Comparison of ENCODE assay signal across 24 mouse cellular contexts in the genomic region with DNA sequence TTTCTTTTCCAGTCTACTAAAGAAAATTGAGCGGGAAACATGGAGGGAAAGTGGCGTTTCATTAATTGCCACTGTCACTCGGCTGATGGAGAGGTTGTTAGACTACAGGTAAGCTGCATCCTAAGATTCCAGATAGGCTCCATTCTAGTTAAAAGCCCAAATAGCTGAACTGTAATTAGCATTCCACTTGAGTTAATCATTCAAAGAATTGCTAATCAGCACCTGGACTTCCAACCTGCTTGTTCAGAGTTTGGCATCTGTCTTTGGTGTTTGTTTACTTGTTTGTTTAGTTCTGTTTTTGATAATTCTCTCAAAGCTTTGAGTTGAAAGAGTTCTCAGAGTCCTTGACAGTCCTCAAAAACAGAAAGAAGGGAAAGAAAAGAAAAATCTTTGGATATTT.
A peak's percentile ranks its signal among the peaks of the same experiment; 100 is the strongest.
DNase-seq lines count a peak whose midpoint lies in the region; ATAC-seq and TF ChIP-seq lines count a peak whose summit lies in the region.
"Had no signal": no experiment of that assay in that cellular context is flagged by ENCODE, and none has a peak within 500 bp of the region (broad histone marks: within the 10 kb centered on the region; RNA-seq: fewer than 3 reads in every experiment).

No protein-coding gene starts in this region.

- no peak for TF ChIP-seq CTCF in layer of hippocampus, adult 2 months (conservative IDR thresholded peaks at IDR 0.05)
- TF ChIP-seq CTCF in cortical plate, adult 2 months (IDR thresholded peaks at IDR 0.05; ENCODE audit: extremely low read depth, insufficient read depth, low read length) = no peak

- H3K4me2 ChIP-seq in heart, embryonic 12.5 days = no peak overlapping the region
- no peak overlapping the region for H3K4me2 ChIP-seq in kidney, embryonic 16.5 days (replicated peaks; ENCODE audit: low read depth, low read length)
- H3K4me2 ChIP-seq: embryonic facial prominence, embryonic 12.5 days; embryonic facial prominence, embryonic 15.5 days; hindbrain, embryonic 14.5 days had no signal

- H3K27ac ChIP-seq in heart, embryonic 12.5 days (ENCODE audit: poor library complexity, severe bottlenecking) = no peak overlapping the region
- H3K27ac ChIP-seq in kidney, embryonic 16.5 days (ENCODE audit: low read length) = no peak overlapping the region
- peak overlapping the region; percentile 78 for H3K27ac ChIP-seq in layer of hippocampus, adult 2 months
- H3K27ac ChIP-seq in cortical plate, adult 2 months (ENCODE audit: insufficient read depth, low read length) = no peak overlapping the region
- H3K27ac ChIP-seq: embryonic facial prominence, embryonic 12.5 days; embryonic facial prominence, embryonic 15.5 days; heart, embryonic 13.5 days; hindbrain, embryonic 14.5 days had no signal

- H3K4me3 ChIP-seq in heart, embryonic 12.5 days = no peak overlapping the region
- H3K4me3 ChIP-seq in kidney, embryonic 16.5 days (ENCODE audit: low read length) = no peak overlapping the region
- peak overlapping the region; percentile 40 for H3K4me3 ChIP-seq in layer of hippocampus, adult 2 months
- peak overlapping the region; percentile 27; the same call in 1 of the 2 replicates for H3K4me3 ChIP-seq in cortical plate, adult 2 months (ENCODE audit: insufficient read depth, low read length)
- H3K4me3 ChIP-seq: embryonic facial prominence, embryonic 12.5 days; embryonic facial prominence, embryonic 15.5 days; gastrocnemius, adult 2 months; heart, embryonic 13.5 days had no signal

- no peak overlapping the region for H3K9ac ChIP-seq in heart, embryonic 12.5 days
- no peak overlapping the region for H3K9ac ChIP-seq in kidney, embryonic 16.5 days (replicated peaks; ENCODE audit: low read length)
- H3K9ac ChIP-seq: embryonic facial prominence, embryonic 12.5 days; embryonic facial prominence, embryonic 15.5 days; forebrain, postnatal 0 days; heart, embryonic 13.5 days; hindbrain, embryonic 14.5 days had no signal

- no peaks in the 10 kb centered on the region for H3K9me3 ChIP-seq in heart, embryonic 12.5 days (replicated peaks)
- H3K9me3 ChIP-seq in kidney, embryonic 16.5 days (ENCODE audit: low read length) = no peaks in the 10 kb centered on the region
- H3K9me3 ChIP-seq: embryonic facial prominence, embryonic 12.5 days; embryonic facial prominence, embryonic 15.5 days; heart, embryonic 13.5 days had no signal

- no peak for ATAC-seq in heart, embryonic 12.5 days (ENCODE audit: insufficient number of reproducible peaks, low FRiP score)
- ATAC-seq in kidney, embryonic 16.5 days (ENCODE audit: low FRiP score, low TSS enrichment) = no peak
- ATAC-seq: activated CD4-positive, CD25-positive, alpha-beta regulatory T cell, adult 4 months; forebrain, embryonic 14.5 days had no signal

- peak; percentile 42 for DNase-seq in heart, adult 11 months
- peak; percentile 82 for DNase-seq in kidney, adult 9 months
- no peak for DNase-seq in layer of hippocampus, adult 2 months (ENCODE audit: low spot score in 2 of 2)
- no peak for DNase-seq in layer of hippocampus, adult 11-12 months (ENCODE audit: low spot score)
- DNase-seq: adrenal gland, postnatal 10 days; adrenal gland, postnatal 36 days; cerebellum, adult 18-20 months; cerebellum, adult 9-10 months; cerebellum, postnatal 14 days; gastrocnemius, adult 2 months; gastrocnemius, postnatal 14 days; heart, adult 18-20 months; heart, postnatal 14 days; heart, postnatal 4 days had no signal

- peaks cover 27% of the 10 kb centered on the region for H3K4me1 ChIP-seq in heart, embryonic 12.5 days (replicated peaks)
- H3K4me1 ChIP-seq in kidney, embryonic 16.5 days (ENCODE audit: insufficient read depth, low read length) = peaks cover 21% of the 10 kb centered on the region
- peaks cover 4% of the 10 kb centered on the region for H3K4me1 ChIP-seq in cortical plate, adult 2 months (ENCODE audit: control insufficient read depth, insufficient read depth, low read length)

- 86% methylated on average over 3 of the region's 3 CpGs for WGBS in heart, embryonic 12.5 days
- 79% methylated on average over 3 of the region's 3 CpGs for WGBS in kidney, embryonic 16.5 days

- H3K36me3 ChIP-seq in heart, embryonic 12.5 days = no peaks in the 10 kb centered on the region
- no peaks in the 10 kb centered on the region for H3K36me3 ChIP-seq in kidney, embryonic 16.5 days (ENCODE audit: insufficient read depth, low read length)
- H3K36me3 ChIP-seq: embryonic facial prominence, embryonic 12.5 days; embryonic facial prominence, embryonic 15.5 days; heart, embryonic 13.5 days had no signal

- peaks cover 13% of the 10 kb centered on the region for H3K27me3 ChIP-seq in heart, embryonic 12.5 days (replicated peaks)
- H3K27me3 ChIP-seq in kidney, embryonic 16.5 days (ENCODE audit: insufficient read depth, low read length) = no peaks in the 10 kb centered on the region
- H3K27me3 ChIP-seq: embryonic facial prominence, embryonic 12.5 days; embryonic facial prominence, embryonic 15.5 days had no signal

- TF ChIP-seq POLR2A in cortical plate, adult 2 months (IDR thresholded peaks at IDR 0.05; ENCODE audit: extremely low read depth, insufficient read depth, low read length) = no peak

Comparison
In these comparisons a context has a peak if more than half of its experiments do, and no peak if none do; other contexts are left out.
1. DNase-seq: peak in heart, adult 11 months (single experiment) and kidney, adult 9 months (single experiment); none in layer of hippocampus, adult 2 months (0 of 2) and layer of hippocampus, adult 11-12 months (single experiment).
2. H3K4me3 ChIP-seq: peak in layer of hippocampus, adult 2 months (single experiment) and cortical plate, adult 2 months (single experiment); none in heart, embryonic 12.5 days (single experiment) and kidney, embryonic 16.5 days (single experiment).